Mouse (Mus musculus) testis, adult 2 months (tissue): ENCODE measurements around the gene Fam213b.

ENCODE experiments used
- CTCF ChIP-seq: fragments of 200-500 bp; IDR thresholded peaks from 2 replicates; pipeline ENCODE4 v1.5.1; 2012; ENCODE audit warnings: low read depth, mild to moderate bottlenecking, inconsistent platforms, low read length, moderate library complexity; ENCODE audit not compliant: control insufficient read depth, insufficient read depth, insufficient replicate concordance
- POLR2A ChIP-seq: fragments of 200-500 bp; IDR thresholded peaks from 2 replicates; pipeline ENCODE4 v1.6.1; 2012; ENCODE audit warnings: low read depth, mild to moderate bottlenecking, inconsistent platforms, low read length, moderate library complexity; ENCODE audit not compliant: control insufficient read depth

- TF ChIP-seq POLR2A (no peak), CTCF (no peak)
These were observed 35.9 kb upstream of the Fam213b start for GRCm38 (mm10) chr4:154934800-154935199.
